Mouse (Mus musculus) hindbrain, postnatal 0 days (tissue): ENCODE results near the gene Srek1ip1. TPM values are rescaled to one million over a fixed set of nuclear protein-coding genes. Genes with fewer than 3 reads are reported as not detected.

Source experiments
- ATAC-seq: fragments of 200-750 bp; cut with Nextera tagmentation; 2 replicates; pipeline ENCODE4 v1.8.0; 2017; ENCODE audit warnings: mild to moderate bottlenecking, moderate TSS enrichment, moderate library complexity
- DNase-seq: peaks from one replicate; pipeline ENCODE4 v3.0.0-alpha.2; 2015; ENCODE audit warnings: low spot score
- H3K27ac ChIP-seq: fragments of 300-500 bp; sonication (generic); 2 replicates; pipeline ENCODE4 v1.5.1; 2014; ENCODE audit warnings: mild to moderate bottlenecking
- H3K27me3 ChIP-seq: fragments of 300-500 bp; sonication (generic); 2 replicates; pipeline ENCODE4 v1.6.1; 2014; ENCODE audit warnings: low read length, mixed read lengths; ENCODE audit not compliant: insufficient read depth
- H3K36me3 ChIP-seq: fragments of 300-500 bp; sonication (generic); 2 replicates; pipeline ENCODE4 v1.6.1; 2014; ENCODE audit warnings: low read length, mixed read lengths; ENCODE audit not compliant: insufficient read depth
- H3K4me1 ChIP-seq: fragments of 300-500 bp; sonication (generic); 2 replicates; pipeline ENCODE4 v1.6.1; 2014; ENCODE audit warnings: antibody characterized with exemption, low read length, mixed read lengths; ENCODE audit not compliant: insufficient read depth
- H3K4me2 ChIP-seq: fragments of 300-500 bp; sonication (generic); 2 replicates; pipeline ENCODE4 v1.6.1; 2014; ENCODE audit warnings: low read depth, mild to moderate bottlenecking, low read length, moderate library complexity, mixed read lengths
- H3K4me3 ChIP-seq: fragments of 300-500 bp; sonication (generic); 2 replicates; pipeline ENCODE4 v1.5.1; 2014; ENCODE audit warnings: low read length
- H3K9ac ChIP-seq: fragments of 300-500 bp; sonication (generic); replicated peaks from 2 replicates; pipeline ENCODE4 v1.6.1; 2014; ENCODE audit warnings: mild to moderate bottlenecking, low read length, moderate library complexity, mixed read lengths
- H3K9me3 ChIP-seq: fragments of 300-500 bp; sonication (generic); 2 replicates; pipeline ENCODE4 v1.6.1; 2016; ENCODE audit warnings: low read length, mixed read lengths
- CTCF ChIP-seq: IDR thresholded peaks from 2 replicates; pipeline ENCODE4 v1.5.1; 2016; ENCODE audit warnings: antibody characterized with exemption, control low read depth, low read depth
- WGBS: fragments of 180-500 bp; shearing (Covaris S2); extraction: QIAGEN DNeasy Blood & Tissue Kit; methylation state at CpG from one replicate; pipeline ENCODE4 v1.1.7; 2014; 5-methylcytosine and 5-hydroxymethylcytosine counted together
- polyA plus RNA-seq: library from polyadenylated mRNA; unstranded; fragments of >200 nt; fragmentation: Nextera tagmentation; extraction: Ambion mirVana; gene quantifications from 2 replicates; pipeline ENCODE4 v1.2.1, GENCODE M21; 2015
- total RNA-seq: library from RNA; depleted of rRNA; stranded (reverse); fragments of >200 nt; gene quantifications from 2 replicates; pipeline ENCODE4 v1.2.3, GENCODE M21; 2014

The Srek1ip1 gene
- total and polyA plus RNA-seq, 2 experiments from 2014 or later = 11.0 to 12.3 TPM

GRCm38 (mm10) chr13:104816635-104817571 is 24.6 kb downstream of the Srek1ip1 start, which contains the start of gene Cwc27:
Gene Cwc27 (minus strand): TSS chr13:104817142.
- peaks cover 12% of the 10 kb centered on the region for H3K4me1 ChIP-seq
- H3K9ac ChIP-seq = peak within 1 kb of the TSS; percentile 79
- peak within 1 kb of the TSS; percentile 82 for H3K27ac ChIP-seq
- DNase-seq (peak; percentile 91), ATAC-seq (peak; percentile 97)
- under 1% methylated on average over 50 of the region's 50 CpGs for WGBS
- H3K36me3 ChIP-seq = no peaks in the 10 kb centered on the region
- H3K4me3 ChIP-seq = peak within 1 kb of the TSS; percentile 60
- H3K9me3 ChIP-seq = no peaks in the 10 kb centered on the region
- H3K4me2 ChIP-seq = peak within 1 kb of the TSS; percentile 69
- no peak for TF ChIP-seq CTCF
- no peaks in the 10 kb centered on the region for H3K27me3 ChIP-seq

- Histone ChIP-seq H3K4me2 (peak overlapping the region; percentile 69), H3K4me1 (peaks cover 12% of the 10 kb centered on the region), H3K9me3 (no peaks in the 10 kb centered on the region), H3K36me3 (no peaks in the 10 kb centered on the region), H3K4me3 (peak overlapping the region; percentile 60), H3K27ac (peak overlapping the region; percentile 82; the same call in 1 of the 2 replicates), H3K27me3 (no peaks in the 10 kb centered on the region), H3K9ac (peak overlapping the region; percentile 79)
- DNase-seq (peak; percentile 3), ATAC-seq (no peak)
- TF ChIP-seq CTCF = no peak
- WGBS = 56% methylated on average over 12 of the region's 12 CpGs
Observed at GRCm38 (mm10) chr13:104817696-104818095, 25.4 kb downstream of the Srek1ip1 start.

DNA sequence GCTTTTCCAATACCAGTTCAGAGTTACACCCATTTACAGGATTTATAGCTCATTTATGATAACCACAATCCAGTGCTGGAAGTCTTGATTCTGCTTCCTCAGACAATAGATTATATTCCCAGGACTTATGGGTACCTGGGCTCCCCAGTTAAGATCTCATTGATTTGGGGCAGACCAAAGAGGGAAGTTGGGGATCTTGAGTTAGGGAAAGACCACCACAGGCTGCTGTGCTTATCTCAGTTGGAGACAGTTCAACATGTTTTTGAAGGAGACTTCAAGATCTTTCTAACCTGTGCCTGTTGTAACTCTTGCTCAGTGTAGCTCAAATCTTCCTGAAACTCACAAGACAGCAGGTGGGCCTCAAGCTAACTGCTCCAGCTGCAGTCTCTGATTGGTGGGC is 28.9 kb downstream of the Srek1ip1 start:
- H3K4me3 ChIP-seq = no peak overlapping the region
- TF ChIP-seq CTCF = no peak
- ATAC-seq = no peak

DNA sequence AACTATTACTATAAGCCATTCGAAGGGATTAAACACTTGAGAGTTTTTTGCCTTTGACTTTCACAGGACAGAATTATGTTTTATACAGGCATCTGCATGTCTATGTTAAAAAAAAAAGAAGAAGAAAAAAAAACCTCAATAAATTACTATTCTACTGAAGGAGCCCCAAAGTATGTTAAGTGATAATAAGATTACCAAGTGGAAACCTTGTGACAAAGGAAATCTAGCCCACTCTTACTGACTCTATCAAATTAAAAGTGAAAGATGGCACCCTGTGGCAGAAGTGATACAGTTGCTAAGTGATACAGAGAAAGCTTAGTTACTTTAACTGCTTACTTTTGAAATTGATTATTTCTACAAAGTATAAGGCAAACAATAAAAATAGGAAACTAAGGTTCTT is 29.6 kb downstream of the Srek1ip1 start:
- no peak for TF ChIP-seq CTCF

More for the DNA sequence above, 28.9 kb downstream of the Srek1ip1 start:
- DNase-seq = no peak
- no peaks in the 10 kb centered on the region for H3K36me3 ChIP-seq
- H3K4me2 ChIP-seq = no peak overlapping the region
- no peak overlapping the region for H3K27ac ChIP-seq
- no peaks in the 10 kb centered on the region for H3K27me3 ChIP-seq
- no peak overlapping the region for H3K9ac ChIP-seq
- no peaks in the 10 kb centered on the region for H3K9me3 ChIP-seq
- H3K4me1 ChIP-seq = peaks cover 12% of the 10 kb centered on the region

DNA sequence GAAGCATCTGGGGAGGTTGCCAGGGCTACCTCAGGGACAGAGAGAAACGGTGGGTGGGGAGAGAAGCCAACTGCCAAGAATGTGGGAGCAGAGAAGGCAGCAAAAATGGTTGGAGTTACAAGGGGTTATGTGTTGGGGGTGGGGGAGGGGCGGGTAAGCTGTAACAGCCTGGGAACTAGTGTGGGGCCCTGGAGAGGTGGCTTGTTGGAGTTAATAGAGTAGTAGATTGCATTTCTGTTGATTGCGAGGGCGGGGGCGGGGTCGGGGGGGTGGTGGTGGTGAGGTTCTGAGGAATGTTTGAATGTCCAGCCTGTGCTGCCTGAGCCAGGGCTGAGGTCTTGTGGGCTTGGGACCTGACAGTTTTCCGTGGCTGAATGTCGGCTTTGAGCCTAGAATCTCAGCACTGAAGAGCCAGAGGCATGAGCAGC is 30.1 kb downstream of the Srek1ip1 start:
- peak overlapping the region; percentile 45; the same call in 1 of the 2 replicates for H3K27ac ChIP-seq
- H3K4me3 ChIP-seq = no peak overlapping the region
- H3K9me3 ChIP-seq = no peaks in the 10 kb centered on the region
- H3K36me3 ChIP-seq = no peaks in the 10 kb centered on the region
- H3K4me1 ChIP-seq = peaks cover 12% of the 10 kb centered on the region
- no peak for TF ChIP-seq CTCF
- peak; percentile 57 for DNase-seq
- H3K9ac ChIP-seq = no peak overlapping the region
- WGBS = 25% methylated on average over 8 of the region's 8 CpGs
- peak overlapping the region; percentile 28 for H3K4me2 ChIP-seq
- ATAC-seq = peak; percentile 87
- H3K27me3 ChIP-seq = no peaks in the 10 kb centered on the region

More for the DNA sequence above, 29.6 kb downstream of the Srek1ip1 start:
- ATAC-seq = no peak; the same call in 1 of the 2 replicates
- no peaks in the 10 kb centered on the region for H3K9me3 ChIP-seq
- WGBS = 88% methylated on average over 1 of the region's 1 CpGs
- no peak overlapping the region; the same call in 1 of the 2 replicates for H3K4me2 ChIP-seq
- H3K27ac ChIP-seq = no peak overlapping the region
- H3K36me3 ChIP-seq = no peaks in the 10 kb centered on the region
- H3K9ac ChIP-seq = no peak overlapping the region
- no peak overlapping the region for H3K4me3 ChIP-seq
- no peak for DNase-seq
- peaks cover 12% of the 10 kb centered on the region for H3K4me1 ChIP-seq
- no peaks in the 10 kb centered on the region for H3K27me3 ChIP-seq

DNA sequence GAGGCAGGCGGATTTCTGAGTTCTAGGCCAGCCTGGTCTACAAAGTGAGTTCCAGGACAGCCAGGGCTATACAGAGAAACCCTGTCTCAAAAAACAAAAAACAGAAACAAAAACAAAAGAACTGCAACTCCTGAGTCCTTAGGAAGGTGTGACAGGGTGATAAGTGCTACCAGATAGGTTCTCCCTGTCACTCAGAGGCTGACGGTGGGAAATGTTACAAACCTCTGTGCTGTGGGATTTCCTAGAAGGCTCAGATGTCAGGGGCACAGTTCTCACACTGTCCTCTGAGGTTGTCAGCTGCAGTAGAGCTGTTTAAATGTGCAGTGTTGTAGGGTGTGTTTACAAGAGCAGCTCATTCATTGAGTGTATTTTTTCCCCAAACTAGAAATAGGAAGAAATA is 33.2 kb downstream of the Srek1ip1 start:
- Histone ChIP-seq H3K4me3 (no peak overlapping the region), H3K36me3 (peaks cover 8% of the 10 kb centered on the region; the same call in 1 of the 2 replicates), H3K9me3 (no peaks in the 10 kb centered on the region), H3K27ac (no peak overlapping the region), H3K27me3 (no peaks in the 10 kb centered on the region), H3K4me1 (no peaks in the 10 kb centered on the region), H3K9ac (no peak overlapping the region), H3K4me2 (no peak overlapping the region)
- DNase-seq (no peak), ATAC-seq (no peak)
- no peak for TF ChIP-seq CTCF
- 77% methylated on average over 2 of the region's 2 CpGs for WGBS

- Histone ChIP-seq H3K9ac (no peak overlapping the region), H3K9me3 (no peaks in the 10 kb centered on the region), H3K4me2 (no peak overlapping the region), H3K4me3 (no peak overlapping the region), H3K27me3 (no peaks in the 10 kb centered on the region), H3K27ac (no peak overlapping the region), H3K4me1 (no peaks in the 10 kb centered on the region), H3K36me3 (peaks cover 24% of the 10 kb centered on the region; the same call in 1 of the 2 replicates)
- DNase-seq (no peak), ATAC-seq (no peak)
- 95% methylated on average over 13 of the region's 13 CpGs for WGBS
- no peak for TF ChIP-seq CTCF
Observed at GRCm38 (mm10) chr13:104832811-104833210, 40.5 kb downstream of the Srek1ip1 start.
